Mouse (Mus musculus) urinary bladder, adult 2 months (tissue): ENCODE data around the gene Wdr64. TPM values are rescaled to one million over a fixed set of nuclear protein-coding genes. Genes with fewer than 3 reads are reported as not detected.

ENCODE experiments used
- DNase-seq: peaks from one replicate; pipeline ENCODE4 v3.0.0; 2022; ENCODE audit warnings: low spot score
- polyA plus RNA-seq: library from polyadenylated mRNA; depleted of rRNA; stranded (reverse); fragments of >200 nt; gene quantifications from 2 replicates; pipeline ENCODE4 v1.2.3, GENCODE M21; 2012; rRNA removed

Wdr64 gene
- polyA plus RNA-seq, 1 experiment = not detected

DNA sequence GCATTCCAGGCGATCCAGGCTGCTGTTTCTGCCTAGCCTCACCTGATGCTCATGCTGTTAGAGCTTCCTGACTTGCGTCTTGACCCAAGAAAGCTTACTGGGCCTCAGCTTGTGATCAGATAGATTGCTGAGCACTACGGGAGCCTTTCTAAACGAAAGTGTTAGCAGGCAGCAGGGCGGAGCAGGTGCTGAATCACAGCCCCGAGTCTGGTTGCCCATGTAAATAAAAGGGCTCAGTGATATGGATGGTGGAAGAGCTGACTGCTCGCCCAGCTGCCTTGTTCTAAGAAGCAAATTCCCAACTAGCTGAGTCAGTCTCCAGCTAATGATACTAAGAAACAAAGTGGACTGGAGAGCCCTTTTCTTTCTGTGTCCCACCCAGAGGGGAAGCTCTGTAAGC lies 27.4 kb downstream of the Wdr64 start:
- no peak for DNase-seq

DNA sequence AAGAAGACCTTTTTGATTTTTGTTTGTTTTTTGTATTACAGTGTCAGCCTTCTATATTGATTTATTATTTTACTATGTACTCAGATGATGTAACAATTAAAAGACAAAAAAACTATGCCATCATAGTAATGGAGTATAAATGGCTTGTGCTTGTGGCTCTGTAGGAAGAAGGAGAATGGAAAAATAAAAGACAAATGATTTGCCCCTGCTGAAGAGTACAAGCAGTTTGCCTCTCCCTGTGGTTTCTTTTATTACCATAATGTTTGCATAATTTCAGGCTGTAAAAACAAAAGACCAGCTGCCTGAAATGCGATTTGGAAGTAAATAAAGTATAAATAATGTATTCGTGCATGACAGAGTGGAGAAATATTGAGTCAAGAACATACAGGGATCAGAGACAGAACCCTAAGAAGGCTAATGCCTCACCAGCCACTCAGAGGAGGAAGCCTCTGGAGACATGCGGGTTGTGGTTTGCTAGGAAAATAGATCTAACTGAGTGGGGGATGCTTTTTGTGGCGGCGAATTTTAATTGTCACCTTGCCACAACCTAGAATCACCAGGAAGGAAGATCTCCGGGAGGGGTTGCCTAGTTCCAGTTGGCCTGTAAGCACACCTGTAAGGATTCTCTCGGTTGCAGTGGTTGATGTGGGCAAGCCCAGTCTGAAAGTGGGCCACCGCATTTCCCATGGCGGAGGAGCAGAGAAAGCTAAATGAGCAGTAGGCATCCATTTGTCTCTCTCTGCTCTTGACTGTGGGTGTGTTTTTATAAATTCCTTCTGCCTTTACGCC lies 56.4 kb downstream of the Wdr64 start:
- no peak for DNase-seq

DNA sequence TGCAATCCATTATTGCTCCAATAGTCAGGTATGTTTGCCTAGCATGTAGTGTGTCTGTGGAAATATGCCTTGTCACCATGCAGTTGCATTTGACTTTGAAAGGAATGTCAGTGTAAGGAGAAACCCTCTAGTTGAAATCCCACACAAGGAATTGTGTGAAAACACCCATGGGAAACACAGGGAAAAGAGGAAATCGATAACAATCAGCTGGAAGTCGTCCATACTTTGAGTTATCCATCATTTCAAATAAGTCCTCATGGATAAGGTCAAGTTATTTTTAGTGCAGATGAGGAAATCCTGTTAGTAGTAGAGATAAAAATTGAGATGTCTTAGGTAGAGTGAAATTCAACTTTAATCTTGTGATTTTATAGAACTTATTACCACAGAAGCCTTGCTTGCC lies 96.3 kb downstream of the Wdr64 start:
- no peak for DNase-seq

DNA sequence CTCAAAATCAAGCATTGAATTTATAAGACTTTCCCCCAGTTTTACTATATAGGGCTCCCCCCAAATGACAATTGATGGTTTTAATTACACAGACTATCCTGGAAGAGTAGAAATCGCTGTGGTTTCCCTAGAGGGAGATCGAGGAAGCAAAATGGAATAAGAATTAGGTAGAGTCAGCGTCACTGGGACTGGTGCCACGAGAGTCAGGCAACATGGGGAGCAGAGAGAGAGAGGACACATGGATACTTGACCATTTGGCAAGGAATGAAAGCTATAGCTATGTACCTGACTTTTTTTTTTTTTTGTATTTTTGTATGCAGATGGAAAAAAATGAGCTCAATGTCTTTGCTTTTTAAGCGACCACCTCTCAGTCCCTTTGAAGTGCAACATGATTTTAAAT lies 110.0 kb downstream of the Wdr64 start:
- no peak for DNase-seq

DNA sequence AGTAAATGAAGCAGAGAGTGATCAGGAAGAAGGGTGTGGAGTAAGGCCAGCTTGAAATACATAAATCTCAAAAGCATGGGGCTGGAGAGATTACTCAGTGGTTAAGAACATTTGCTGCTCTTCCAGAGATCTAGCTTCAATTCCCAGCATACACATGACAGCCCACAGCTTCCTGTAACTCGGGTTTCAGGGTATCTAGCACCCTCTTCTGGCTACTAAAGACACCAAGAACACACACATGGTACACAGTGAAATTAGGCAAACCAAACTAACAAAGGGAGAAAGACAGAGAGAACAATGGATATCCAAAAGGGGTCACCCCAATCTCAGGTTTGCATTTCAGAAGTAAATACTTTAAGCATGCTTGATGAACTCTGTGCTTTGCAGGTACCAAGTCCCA lies 113.2 kb downstream of the Wdr64 start:
- DNase-seq = no peak

DNA sequence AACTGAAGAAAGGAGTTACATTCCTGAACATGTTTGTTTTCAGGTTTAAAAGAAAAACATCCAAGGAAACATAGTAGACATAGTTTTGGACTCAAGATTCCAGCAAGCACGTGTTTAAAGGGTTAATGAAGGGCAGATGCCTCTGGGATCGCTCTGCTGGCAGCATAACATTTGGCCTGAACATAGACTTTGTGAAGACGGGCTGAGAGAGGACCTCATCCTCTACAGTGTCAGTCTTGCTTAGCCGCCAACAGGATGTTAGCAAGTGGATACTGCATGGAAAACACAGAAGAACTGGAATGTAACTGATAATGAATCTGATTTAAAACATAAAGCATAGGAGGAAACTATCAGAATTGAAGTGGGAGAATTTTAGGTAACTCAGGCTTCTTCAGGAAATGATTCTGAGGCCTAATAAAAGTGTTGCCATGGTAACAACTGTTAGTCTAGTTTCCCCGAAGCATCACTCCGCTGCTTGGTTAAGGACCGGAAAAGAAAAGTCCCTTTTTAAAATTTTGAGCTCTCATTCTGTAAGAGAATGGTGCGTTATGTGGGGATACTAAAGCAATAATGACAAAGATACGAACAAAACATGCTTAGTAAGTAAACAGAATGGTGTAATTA lies 125.5 kb downstream of the Wdr64 start:
- DNase-seq = no peak

DNA sequence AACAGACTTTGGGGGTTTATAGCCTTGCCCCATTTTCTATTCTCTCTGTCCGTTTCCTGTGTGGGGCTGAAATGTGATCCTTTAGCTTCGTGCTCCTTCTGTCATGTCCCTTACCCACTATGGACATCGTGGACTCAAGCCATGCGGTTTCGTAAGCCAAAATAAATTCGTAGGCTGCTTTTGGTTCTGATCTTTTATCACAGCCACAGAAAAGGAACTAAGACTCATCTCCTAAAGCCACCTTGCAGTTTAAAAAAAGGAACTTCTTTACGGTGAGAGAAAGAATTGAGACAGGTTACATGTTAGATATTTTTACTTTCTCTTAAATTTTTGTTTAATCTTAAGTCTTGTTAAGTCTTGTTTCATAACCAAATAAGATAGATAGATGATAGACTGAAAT lies 130.1 kb downstream of the Wdr64 start:
- no peak for DNase-seq

DNA sequence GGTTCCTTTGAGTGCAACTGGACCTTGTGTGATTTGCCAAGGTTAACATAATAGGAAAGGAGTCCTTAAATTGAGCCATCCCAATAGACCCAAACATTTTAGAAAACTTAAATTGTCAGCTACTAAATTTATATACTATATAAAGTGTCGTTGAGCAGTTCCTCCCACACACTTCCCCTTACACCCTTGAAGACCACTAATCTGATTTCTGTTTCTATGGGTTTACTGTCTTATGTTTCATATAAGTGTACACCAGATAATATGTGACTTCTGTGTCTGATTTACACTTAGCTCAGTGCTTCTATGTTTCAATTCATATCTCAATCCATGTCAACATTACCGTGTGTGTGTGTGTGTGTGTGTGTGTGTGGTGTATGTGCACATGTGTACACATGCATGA lies 130.8 kb downstream of the Wdr64 start:
- DNase-seq = no peak

DNA sequence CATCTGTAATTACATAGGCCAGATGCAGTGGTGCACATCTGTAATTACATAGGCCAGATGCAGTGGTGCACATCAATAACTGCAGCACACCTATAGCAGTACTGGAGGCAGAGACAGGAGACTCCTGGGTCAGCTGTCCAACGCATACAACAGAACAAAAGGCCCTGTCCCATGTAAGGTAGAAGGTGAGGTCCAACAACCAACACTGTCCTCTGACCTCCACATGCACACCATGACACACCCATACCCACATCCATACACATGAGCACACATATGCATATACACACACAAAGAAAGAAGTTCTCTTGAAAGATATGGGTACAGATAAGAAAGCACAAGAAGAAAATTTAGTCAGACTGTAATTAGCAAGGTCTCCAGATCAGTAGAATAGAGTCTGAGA lies 157.1 kb downstream of the Wdr64 start:
- no peak for DNase-seq

Other genes starting within 250 kb of the Wdr64 start
- 0.72 and 0.84 TPM in 2 replicates for gene Rgs7, start 206.1 kb upstream of the Wdr64 start, polyA plus RNA-seq
- 2.0 and 2.3 TPM in 2 replicates for gene Kmo, start 78.2 kb upstream of the Wdr64 start, polyA plus RNA-seq
- gene Fh1, start 73.0 kb upstream of the Wdr64 start, polyA plus RNA-seq = 97.5 and 98.0 TPM in 2 replicates
- 1.1 and 1.4 TPM in 2 replicates for gene Opn3, start 5.8 kb upstream of the Wdr64 start, polyA plus RNA-seq
- 2.2 and 2.3 TPM in 2 replicates for gene Chml, start 5.7 kb upstream of the Wdr64 start, polyA plus RNA-seq
- 0.17 and 0.21 TPM in 2 replicates for gene Exo1, start 182.0 kb downstream of the Wdr64 start, polyA plus RNA-seq
- not detected in 2 replicates for gene Gm38100, start 221.7 kb downstream of the Wdr64 start, polyA plus RNA-seq